8 mouse cellular contexts compared by ENCODE assay signal in the genomic region with DNA sequence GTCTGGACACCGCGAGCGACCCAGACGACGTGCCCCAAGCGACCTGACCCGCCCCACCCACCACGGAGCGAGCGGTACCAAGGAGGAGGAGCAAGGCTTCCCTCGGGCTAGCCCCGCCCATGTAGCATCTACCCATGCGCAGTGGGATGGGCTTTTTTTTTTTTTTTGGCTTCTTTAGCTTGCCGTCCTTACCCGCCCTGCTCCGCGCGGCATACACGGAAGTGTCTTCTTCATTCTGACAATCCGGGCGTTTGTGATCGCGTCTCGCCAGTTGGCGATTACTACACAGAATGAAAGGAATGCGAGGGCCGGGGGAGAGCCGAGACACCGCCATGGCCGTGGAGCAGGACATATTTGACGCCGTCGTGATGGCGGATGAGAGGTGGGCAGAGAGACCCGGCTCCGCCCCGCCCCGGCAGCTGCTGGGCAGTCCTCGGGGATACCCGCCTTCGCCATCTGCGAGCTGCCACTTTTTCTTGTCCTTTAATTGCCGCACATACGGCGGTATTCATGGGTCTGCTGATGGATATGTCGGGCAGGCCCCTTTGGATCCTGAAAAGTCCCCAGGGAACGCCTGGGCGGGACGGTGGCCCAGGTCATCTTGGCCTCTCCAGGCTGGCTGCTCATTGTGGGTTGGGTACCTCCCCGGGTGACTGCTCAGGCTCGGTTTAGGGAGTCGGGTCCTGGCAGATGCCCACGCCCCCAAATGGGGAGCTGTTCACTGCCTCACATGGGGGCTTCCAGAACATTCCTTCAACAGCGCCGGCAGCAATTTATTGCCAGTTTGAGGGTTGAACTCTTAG. TPM values are rescaled to one million over a fixed set of nuclear protein-coding genes. Genes with fewer than 3 reads are reported as not detected.
A peak's percentile ranks its signal among the peaks of the same experiment; 100 is the strongest.
DNase-seq lines count a peak whose midpoint lies in the region; ATAC-seq lines count a peak whose summit lies in the region.

A gene (plus strand): TSS at position 153 of the 803 bp plus-strand sequence.

- ATAC-seq in hindbrain, embryonic 15.5 days (ENCODE audit: low FRiP score, low read depth), result peak; percentile 93

- WGBS in hindbrain, embryonic 15.5 days, result under 1% methylated on average over 55 of the region's 55 CpGs

- peaks cover 15% of the 10 kb centered on the region for H3K4me1 ChIP-seq in hindbrain, embryonic 15.5 days (replicated peaks)
- peaks cover 39% of the 10 kb centered on the region for H3K4me1 ChIP-seq in megakaryocyte, embryonic 14.5 days

- peak within 1 kb of the TSS; percentile 85 for H3K27ac ChIP-seq in hindbrain, embryonic 15.5 days (replicated peaks)

- H3K9me3 ChIP-seq in hindbrain, embryonic 15.5 days, result no peaks in the 10 kb centered on the region
- H3K9me3 ChIP-seq in megakaryocyte, embryonic 14.5 days, result no peaks in the 10 kb centered on the region

- peak within 1 kb of the TSS; percentile 90 for H3K4me2 ChIP-seq in hindbrain, embryonic 15.5 days

- peak within 1 kb of the TSS; percentile 89 for H3K9ac ChIP-seq in hindbrain, embryonic 15.5 days

- peaks cover 14% of the 10 kb centered on the region for H3K36me3 ChIP-seq in hindbrain, embryonic 15.5 days
- H3K36me3 ChIP-seq in megakaryocyte, embryonic 14.5 days (replicated peaks; ENCODE audit: low read length), result peaks cover 37% of the 10 kb centered on the region

- no peaks in the 10 kb centered on the region for H3K27me3 ChIP-seq in hindbrain, embryonic 15.5 days
- no peaks in the 10 kb centered on the region for H3K27me3 ChIP-seq in megakaryocyte, embryonic 14.5 days (replicated peaks)

- peak; percentile 97 for DNase-seq in ZHBTc4 (ENCODE audit: low read depth, low spot score)
- peak; percentile 86 to 87 for DNase-seq in cerebellum, postnatal 36 days
- DNase-seq in frontal cortex, postnatal 36 days (ENCODE audit: low spot score in 2 of 2), result peak; percentile 87 to 88
- peak; percentile 84 to 92 for DNase-seq in left cerebral cortex, adult 8-10 months (ENCODE audit: low spot score in 2 of 2)
- peak; percentile 93 to 94 for DNase-seq in right cerebral cortex, postnatal 10 days (ENCODE audit: low spot score in 2 of 2)
- DNase-seq in urinary bladder, postnatal 4 days (ENCODE audit: low spot score in 2 of 2), result peak; percentile 85 to 86

- H3K4me3 ChIP-seq in hindbrain, embryonic 15.5 days, result peak within 1 kb of the TSS; percentile 87
- peak within 1 kb of the TSS; percentile 94 for H3K4me3 ChIP-seq in megakaryocyte, embryonic 14.5 days (replicated peaks)

RNA-seq across cellular contexts. Expression of the gene that starts here (rescaled TPM):
- polyA plus RNA-seq in hindbrain, embryonic 15.5 days (2015; fragmentation: Nextera tagmentation; extraction: Ambion mirVana), result 32.0 and 34.1 TPM in 2 replicates
- 10 to 100 TPM; 23.4 to 30.7 (median 24.9) TPM for total RNA-seq in left cerebral cortex, adult 8-10 months (2022)
- polyA plus RNA-seq in megakaryocyte, embryonic 14.5 days (2012; ENCODE audit: insufficient read depth, low replicate concordance), result 1.3 and 20.1 TPM in 2 replicates

Comparison
In these comparisons a context has a peak if more than half of its experiments do, and no peak if none do; other contexts are left out.
1. Peak in every context shown above with its lines: DNase-seq, ATAC-seq, H3K4me3 ChIP-seq and H3K27ac ChIP-seq.